19 mouse cellular contexts compared by ENCODE assay signal in the genomic region with DNA sequence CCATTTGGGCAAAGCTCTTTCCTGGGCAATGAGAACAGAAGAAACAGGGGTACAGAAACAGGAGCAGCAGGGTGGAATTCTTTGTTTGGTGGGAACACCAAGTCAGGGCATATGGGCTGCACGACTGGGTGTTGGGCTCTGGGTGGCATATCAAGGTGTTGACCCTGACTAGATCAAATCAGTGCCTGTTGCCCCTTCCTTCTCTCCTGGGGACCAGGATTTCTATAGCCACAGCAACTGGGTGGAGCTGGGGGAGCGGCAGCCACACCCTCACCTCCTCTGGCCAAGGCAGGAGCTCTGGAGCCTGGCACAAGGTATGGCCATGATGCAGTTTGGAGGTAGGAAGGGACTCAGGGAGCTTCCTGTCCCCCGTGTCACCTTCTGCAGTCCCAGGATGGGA. TPM values are rescaled to one million over a fixed set of nuclear protein-coding genes. Genes with fewer than 3 reads are reported as not detected.
"Had no signal": no experiment of that assay in that cellular context is flagged by ENCODE, and none has a peak within 500 bp of the region (broad histone marks: within the 10 kb centered on the region; RNA-seq: fewer than 3 reads in every experiment).

No protein-coding gene starts in this region.

- H3K4me2 ChIP-seq: limb, embryonic 13.5 days; liver, embryonic 13.5 days; lung, embryonic 15.5 days; midbrain, embryonic 11.5 days; neural tube, embryonic 12.5 days; neural tube, embryonic 15.5 days had no signal

- H3K9ac ChIP-seq: limb, embryonic 13.5 days; liver, embryonic 13.5 days; lung, embryonic 15.5 days; neural tube, embryonic 15.5 days had no signal

- H3K4me3 ChIP-seq: layer of hippocampus, adult 2 months; limb, embryonic 10.5 days; limb, embryonic 13.5 days; liver, embryonic 13.5 days; lung, embryonic 15.5 days; megakaryocyte, embryonic 14.5 days; neural tube, embryonic 12.5 days; neural tube, embryonic 15.5 days had no signal

- H3K9me3 ChIP-seq: limb, embryonic 10.5 days; limb, embryonic 13.5 days; liver, embryonic 13.5 days; lung, embryonic 15.5 days; megakaryocyte, embryonic 14.5 days; neural tube, embryonic 12.5 days; neural tube, embryonic 15.5 days had no signal

- H3K27ac ChIP-seq: layer of hippocampus, adult 2 months; limb, embryonic 10.5 days; limb, embryonic 13.5 days; liver, embryonic 13.5 days; lung, embryonic 15.5 days; neural tube, embryonic 12.5 days; neural tube, embryonic 15.5 days had no signal

- H3K27me3 ChIP-seq: limb, embryonic 13.5 days; liver, embryonic 13.5 days; lung, embryonic 15.5 days; neural tube, embryonic 12.5 days; neural tube, embryonic 15.5 days had no signal

- DNase-seq: kidney, adult 9 months; layer of hippocampus, adult 9-11 months; liver, embryonic 13.5 days; lung, postnatal 10 days; lung, postnatal 36 days; midbrain, embryonic 14.5 days; right cerebral cortex, adult 18-20 months; right cerebral cortex, postnatal 14 days; right cerebral cortex, postnatal 4 days; thymus, postnatal 25 days had no signal

RNA-seq across cellular contexts. Expression of a gene that starts 9.6 kb away (rescaled TPM):
- total RNA-seq: left cerebral cortex, adult 18-20 months had no signal
